Mouse (Mus musculus) left cerebral cortex, postnatal 10 days (tissue): ENCODE results near the gene Chgb. TPM values are rescaled to one million over a fixed set of nuclear protein-coding genes. Genes with fewer than 3 reads are reported as not detected.

Source experiments
- DNase-seq, 2 experiments: peaks; one replicate each; pipeline ENCODE4 v3.0.0; 2021 to 2022; ENCODE audit warnings: low spot score in 2 of 2, mixed read lengths in 1 of 2; ENCODE audit errors: extremely low spot score in 1 of 2
- intact Hi-C: fragments of 180-260 bp; cut with DNase I; formaldehyde crosslinking; loops from one replicate; pipeline ENCODE4 v1.15.1; 2025
- total RNA-seq, 2 experiments: library from RNA; stranded (reverse); gene quantifications; 2 replicates each; pipeline ENCODE4 v1.2.3; 2021

The Chgb gene
- total RNA-seq, 2 experiments from 2014 or later = 179 to 188 TPM

DNA sequence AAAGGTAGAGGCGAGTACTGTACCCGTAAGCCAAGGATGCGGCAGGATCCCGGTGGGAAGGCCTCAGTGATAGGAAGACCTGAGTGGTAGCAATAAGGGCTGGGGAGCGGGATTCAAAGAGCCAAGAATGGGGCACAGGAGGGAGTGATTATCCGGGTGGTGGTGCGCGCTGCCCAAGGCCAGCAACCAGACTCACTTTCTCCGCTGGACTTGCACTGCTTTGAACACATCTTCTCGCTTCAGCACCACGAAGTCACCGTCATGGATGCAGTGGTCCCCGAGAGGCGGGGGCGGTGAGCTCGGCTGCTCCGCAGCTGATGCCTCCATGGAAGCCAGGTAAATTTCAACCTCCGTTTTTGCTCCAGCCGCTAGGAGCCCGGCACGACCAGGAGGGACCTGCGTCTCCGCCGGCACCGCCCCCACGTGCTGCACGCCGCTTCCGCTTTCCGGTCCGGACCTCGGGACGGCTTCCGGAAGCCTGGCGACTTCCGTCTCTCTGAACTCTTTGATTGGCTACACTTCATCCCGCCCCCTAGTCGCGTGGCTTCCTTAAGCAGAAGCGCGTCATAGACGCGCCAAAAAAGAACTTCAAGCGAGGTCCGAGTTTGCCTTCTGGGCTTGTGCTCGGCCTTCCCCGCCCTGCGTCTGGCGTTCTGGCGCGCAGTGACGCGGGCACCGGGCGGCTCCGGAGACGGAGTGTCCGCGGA, 34.7 kb downstream of the Chgb start, which contains the start of the genes Trmt6 and Mcm8:
TSS of gene Trmt6 (minus strand) at position 448 of the 707 bp plus-strand sequence.
TSS of gene Mcm8 (plus strand) at position 534 of the 707 bp plus-strand sequence.
- peak; percentile 89 to 96 for DNase-seq
- intact Hi-C loops = no loop called here

DNA sequence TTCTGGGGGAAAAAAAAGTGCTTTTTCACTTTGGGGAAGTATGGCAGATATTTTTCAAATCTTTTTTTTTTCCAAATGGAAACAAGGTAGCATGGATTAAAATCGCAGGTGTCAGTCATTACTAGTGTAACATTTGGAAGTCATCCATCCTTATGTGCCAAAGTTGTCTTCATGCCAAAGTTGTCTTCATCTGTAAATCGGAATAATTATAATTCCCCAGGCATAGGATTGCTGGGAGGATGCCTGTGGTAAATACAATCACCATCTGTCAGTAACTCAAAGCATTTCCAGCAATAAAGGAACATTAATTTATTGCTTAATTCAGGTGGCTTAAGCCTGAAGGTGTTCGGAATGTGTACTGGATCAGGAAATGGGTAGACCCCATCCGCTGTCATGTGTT, 60.0 kb downstream of the Chgb start:
- intact Hi-C loops = no loop called here
- no peak for DNase-seq

Other genes starting within 250 kb of the Chgb start
- 100 to 1,000 TPM; 131 to 150 TPM for gene Gpcpd1, start 193.5 kb upstream of the Chgb start, total RNA-seq
- 1 to 10 TPM; 7.7 to 9.0 TPM for gene Shld1, start 94.3 kb upstream of the Chgb start, total RNA-seq
- 10 to 100 TPM; 23.1 to 26.2 TPM for gene Trmt6, start 34.8 kb downstream of the Chgb start, total RNA-seq
- 1 to 10 TPM; 4.1 to 4.7 TPM for gene Mcm8, start 34.9 kb downstream of the Chgb start, total RNA-seq
- 10 to 100 TPM; 24.6 to 29.3 TPM for gene Crls1, start 65.4 kb downstream of the Chgb start, total RNA-seq
- under 1 TPM; 0.39 to 0.77 TPM for gene Lrrn4, start 99.6 kb downstream of the Chgb start, total RNA-seq
- 1 to 10 TPM in 1 of 2 experiments, under 1 TPM in 1; 0.93 to 1.1 TPM for gene Fermt1, start 164.6 kb downstream of the Chgb start, total RNA-seq